Mouse (Mus musculus): ENCODE measurements around the gene Erg. TPM values are rescaled to one million over a fixed set of nuclear protein-coding genes. Genes with fewer than 3 reads are reported as not detected.

Gene Erg
- polyA plus RNA-seq, 1 experiment from 2014 or later = 0.75 TPM

DNA sequence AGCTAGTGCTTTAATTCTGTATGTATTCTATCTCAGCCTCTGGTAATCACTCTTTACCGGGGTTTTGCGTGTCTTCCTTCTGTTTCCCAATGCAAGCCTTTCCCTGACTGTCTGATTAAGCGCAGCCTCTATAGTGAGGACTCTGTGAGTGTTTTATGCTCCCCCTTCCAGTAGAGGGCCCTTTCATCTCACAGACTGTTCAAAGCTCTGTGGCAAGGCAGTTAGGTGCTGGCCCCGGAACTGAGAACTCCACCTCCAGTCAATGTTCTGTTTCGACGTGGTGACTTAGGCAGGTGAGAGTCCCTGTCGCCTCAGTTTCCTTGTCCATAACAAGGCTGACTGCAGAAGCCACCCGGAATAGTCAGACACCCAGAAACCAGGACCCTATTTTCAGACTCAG is 244.4 kb downstream of the Erg start:
- Histone ChIP-seq H3K4me1 (ENCODE audit: control insufficient read depth, insufficient read depth, low read length) (no peaks in the 10 kb centered on the region), H3K36me3 (ENCODE audit: control insufficient read depth, insufficient read depth, low read length) (no peaks in the 10 kb centered on the region), H3K27me3 (replicated peaks; ENCODE audit: control insufficient read depth, insufficient read depth, low read length) (no peaks in the 10 kb centered on the region), H3K27ac (ENCODE audit: low read depth, low read length) (no peak overlapping the region), H3K4me2 (ENCODE audit: low read length) (no peak overlapping the region), H3K4me3 (ENCODE audit: low read depth, low read length) (no peak overlapping the region), H3K9me3 (replicated peaks; ENCODE audit: control insufficient read depth, low read length) (no peaks in the 10 kb centered on the region), H3K9ac (ENCODE audit: low read length) (no peak overlapping the region)
- DNase-seq (ENCODE audit: low spot score) = no peak
- ATAC-seq = no peak
- 70% methylated on average over 8 of the region's 8 CpGs for WGBS

DNA sequence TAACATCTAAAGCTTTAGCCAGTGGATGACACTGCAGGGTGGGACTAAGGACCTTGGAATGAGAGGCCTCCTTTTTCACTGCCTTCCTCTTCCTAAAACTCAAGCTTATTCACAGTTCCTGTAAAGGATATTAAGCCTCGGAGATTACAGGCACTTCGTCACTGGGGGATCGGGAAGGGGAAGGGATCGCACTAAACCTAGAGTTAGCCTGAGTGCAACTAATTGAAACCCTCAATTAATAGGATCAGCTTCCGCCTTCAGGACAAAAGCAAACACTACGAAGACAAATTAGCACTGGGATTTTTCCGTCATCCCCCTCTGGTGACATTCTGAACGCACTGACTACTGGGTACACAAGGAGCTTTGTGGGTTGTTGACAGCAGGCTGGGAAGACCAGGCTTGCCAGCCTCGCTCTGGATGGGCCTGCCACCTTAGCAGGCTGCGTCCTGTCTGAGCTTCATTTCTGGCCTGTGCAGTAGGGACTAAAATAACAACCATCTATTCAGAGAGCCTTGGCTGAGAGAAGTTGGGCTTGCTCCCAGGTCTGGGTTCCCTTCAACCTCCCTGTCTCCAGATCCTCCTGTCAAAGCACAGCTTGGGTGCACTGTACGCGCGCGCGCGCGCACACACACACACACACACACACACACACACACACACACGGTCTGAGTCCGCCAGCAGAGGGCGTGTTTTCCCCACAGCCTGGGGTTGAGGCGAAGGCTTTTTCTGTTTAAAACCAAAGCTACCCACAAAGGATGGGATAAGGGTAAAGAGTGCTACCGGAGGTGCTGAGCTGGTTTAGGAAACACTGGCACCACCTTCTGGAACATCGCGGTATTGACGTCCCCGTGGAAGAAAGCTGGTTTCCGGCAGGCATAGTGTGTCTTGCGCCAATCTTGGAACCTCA is 245.3 kb downstream of the Erg start:
- no peak overlapping the region for H3K27ac ChIP-seq (ENCODE audit: low read depth, low read length)
- H3K4me2 ChIP-seq (ENCODE audit: low read length) = peak overlapping the region; percentile 26
- H3K9ac ChIP-seq (ENCODE audit: low read length) = no peak overlapping the region
- H3K9me3 ChIP-seq (replicated peaks; ENCODE audit: control insufficient read depth, low read length) = no peaks in the 10 kb centered on the region
- WGBS = 16% methylated on average over 28 of the region's 28 CpGs
- peak; percentile 91 for DNase-seq (ENCODE audit: low spot score)
- no peaks in the 10 kb centered on the region for H3K4me1 ChIP-seq (ENCODE audit: control insufficient read depth, insufficient read depth, low read length)
- no peaks in the 10 kb centered on the region for H3K27me3 ChIP-seq (replicated peaks; ENCODE audit: control insufficient read depth, insufficient read depth, low read length)
- no peak overlapping the region for H3K4me3 ChIP-seq (ENCODE audit: low read depth, low read length)
- peak; percentile 93 for ATAC-seq
- no peaks in the 10 kb centered on the region for H3K36me3 ChIP-seq (ENCODE audit: control insufficient read depth, insufficient read depth, low read length)

DNA sequence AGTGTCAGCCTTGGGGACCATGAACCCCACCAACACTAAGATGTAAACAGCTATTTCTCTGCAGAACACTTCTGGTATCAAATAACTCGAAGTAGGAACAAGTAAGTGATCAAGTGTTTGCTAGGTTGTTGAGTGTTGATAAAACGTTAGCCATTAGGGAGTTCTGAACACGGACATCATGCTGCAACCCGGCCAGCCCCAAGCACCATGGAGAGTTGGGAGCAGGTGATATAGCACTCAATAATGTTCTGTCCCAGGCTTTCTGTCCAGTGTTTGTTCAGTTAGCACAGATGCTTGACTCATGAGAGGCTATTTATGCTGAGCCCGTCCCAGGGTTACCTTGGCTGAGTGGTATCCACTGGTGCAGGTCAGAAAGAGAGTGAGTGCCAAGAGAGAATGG is 254.2 kb downstream of the Erg start:
- Histone ChIP-seq H3K27me3 (replicated peaks; ENCODE audit: control insufficient read depth, insufficient read depth, low read length) (no peaks in the 10 kb centered on the region), H3K4me2 (ENCODE audit: low read length) (no peak overlapping the region), H3K4me3 (ENCODE audit: low read depth, low read length) (no peak overlapping the region), H3K36me3 (ENCODE audit: control insufficient read depth, insufficient read depth, low read length) (no peaks in the 10 kb centered on the region), H3K27ac (ENCODE audit: low read depth, low read length) (no peak overlapping the region), H3K4me1 (ENCODE audit: control insufficient read depth, insufficient read depth, low read length) (no peaks in the 10 kb centered on the region), H3K9ac (ENCODE audit: low read length) (no peak overlapping the region), H3K9me3 (replicated peaks; ENCODE audit: control insufficient read depth, low read length) (no peaks in the 10 kb centered on the region)
- WGBS = 87% methylated on average over 5 of the region's 5 CpGs
- DNase-seq (ENCODE audit: low spot score) = no peak
- no peak for ATAC-seq

DNA sequence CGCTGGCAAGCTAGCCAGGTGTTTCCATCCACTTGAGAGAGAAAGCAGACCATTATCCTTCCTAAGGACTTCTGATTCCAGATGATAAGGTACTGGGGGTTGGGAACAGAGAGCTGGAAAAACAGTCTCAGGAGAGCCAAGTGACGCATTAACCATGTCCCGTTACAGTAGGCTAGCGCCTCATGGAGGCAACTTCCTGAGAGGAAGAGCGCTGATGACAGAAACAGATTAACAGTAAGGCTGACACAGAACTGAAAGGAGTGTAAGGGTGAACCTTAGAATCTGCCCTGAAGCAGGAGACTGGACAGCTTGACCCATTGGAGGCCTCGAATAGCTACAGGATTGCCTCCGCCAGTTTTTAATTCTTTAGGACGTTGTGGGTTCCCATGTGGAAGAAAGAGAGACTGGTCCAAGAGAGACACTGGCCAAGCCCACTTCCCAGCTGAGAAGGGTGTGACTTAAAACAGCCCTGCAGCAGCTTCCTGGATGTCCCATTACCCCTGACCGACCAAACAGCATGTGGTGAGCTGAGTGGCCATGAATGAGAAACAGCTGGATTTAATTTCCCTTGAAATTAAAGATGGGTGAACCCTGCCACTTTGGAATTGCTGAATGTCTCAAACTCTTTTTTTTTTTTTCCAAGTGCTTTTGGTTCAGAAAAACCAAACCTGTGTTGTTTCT is 264.3 kb downstream of the Erg start:
- Histone ChIP-seq H3K36me3 (ENCODE audit: control insufficient read depth, insufficient read depth, low read length) (no peaks in the 10 kb centered on the region), H3K4me2 (ENCODE audit: low read length) (no peak overlapping the region), H3K9ac (ENCODE audit: low read length) (no peak overlapping the region), H3K9me3 (replicated peaks; ENCODE audit: control insufficient read depth, low read length) (no peaks in the 10 kb centered on the region), H3K27me3 (replicated peaks; ENCODE audit: control insufficient read depth, insufficient read depth, low read length) (no peaks in the 10 kb centered on the region), H3K4me1 (ENCODE audit: control insufficient read depth, insufficient read depth, low read length) (no peaks in the 10 kb centered on the region), H3K4me3 (ENCODE audit: low read depth, low read length) (no peak overlapping the region), H3K27ac (ENCODE audit: low read depth, low read length) (no peak overlapping the region)
- no peak for DNase-seq (ENCODE audit: low spot score)
- WGBS = 83% methylated on average over 9 of the region's 9 CpGs
- no peak for ATAC-seq

Other genes starting within 250 kb of the Erg start
- 10.2 and 12.2 TPM in 2 replicates for gene Ets2, start 115.5 kb upstream of the Erg start, polyA plus RNA-seq (2014; fragmentation: Nextera tagmentation; extraction: Ambion mirVana)

All from forebrain, embryonic 14.5 days (tissue).